Mouse (Mus musculus) liver, embryonic 14.5 days (tissue): ENCODE measurements around the gene Slamf8.

Experiments
- CTCF ChIP-seq: IDR thresholded peaks from 2 replicates; pipeline ENCODE4 v1.5.1; 2016; ENCODE audit warnings: antibody characterized with exemption, low read depth, control low read depth
- EP300 ChIP-seq: IDR thresholded peaks from 2 replicates; pipeline ENCODE4 v1.6.1; 2016; ENCODE audit warnings: antibody characterized with exemption, low read depth

- TF ChIP-seq CTCF (no peak), EP300 (no peak)
Measured at GRCm38 (mm10) chr1:172617365-172618076, 27.2 kb upstream of the Slamf8 start.
